Mouse (Mus musculus) hindbrain, embryonic 14.5 days (tissue): ENCODE data around the gene Rspry1. TPM values are rescaled to one million over a fixed set of nuclear protein-coding genes. Genes with fewer than 3 reads are reported as not detected.

Experiments used
- ATAC-seq: fragments of 200-750 bp; cut with Nextera tagmentation; 2 replicates; pipeline ENCODE4 v1.8.0; 2017; ENCODE audit warnings: moderate number of reproducible peaks, mild to moderate bottlenecking, moderate TSS enrichment, moderate library complexity; ENCODE audit not compliant: low FRiP score
- DNase-seq: peaks from one replicate; pipeline ENCODE4 v3.0.0-alpha.2; 2015; ENCODE audit warnings: low spot score
- H3K27ac ChIP-seq: fragments of 300-500 bp; sonication (generic); 2 replicates; pipeline ENCODE4 v1.5.1; 2014; ENCODE audit warnings: mild to moderate bottlenecking, moderate library complexity
- H3K27me3 ChIP-seq: fragments of 300-500 bp; sonication (generic); 2 replicates; pipeline ENCODE4 v1.6.1; 2014; ENCODE audit warnings: mild to moderate bottlenecking, low read length, mixed read lengths; ENCODE audit not compliant: control insufficient read depth, insufficient read depth
- H3K36me3 ChIP-seq: fragments of 300-500 bp; sonication (generic); replicated peaks from 2 replicates; pipeline ENCODE4 v1.6.1; 2014; ENCODE audit not compliant: control insufficient read depth, insufficient read depth
- H3K4me1 ChIP-seq: fragments of 300-500 bp; sonication (generic); replicated peaks from 2 replicates; pipeline ENCODE4 v1.6.1; 2014; ENCODE audit warnings: antibody characterized with exemption, low read length, mixed read lengths; ENCODE audit not compliant: control insufficient read depth, insufficient read depth
- H3K4me2 ChIP-seq: fragments of 300-500 bp; sonication (generic); replicated peaks from 2 replicates; pipeline ENCODE4 v1.6.1; 2014; ENCODE audit warnings: mild to moderate bottlenecking, moderate library complexity
- H3K4me3 ChIP-seq: fragments of 300-500 bp; sonication (generic); replicated peaks from 2 replicates; pipeline ENCODE4 v1.5.1; 2014; ENCODE audit warnings: mild to moderate bottlenecking, low read length
- H3K9ac ChIP-seq: fragments of 300-500 bp; sonication (generic); 2 replicates; pipeline ENCODE4 v1.6.1; 2014
- H3K9me3 ChIP-seq: fragments of 300-500 bp; sonication (generic); 2 replicates; pipeline ENCODE4 v1.6.1; 2016; ENCODE audit warnings: low read length; ENCODE audit not compliant: control insufficient read depth
- WGBS: fragments of 180-500 bp; shearing (Covaris S2); extraction: QIAGEN DNeasy Blood & Tissue Kit; methylation state at CpG from one replicate; pipeline ENCODE4 v1.1.7; 2014; 5-methylcytosine and 5-hydroxymethylcytosine counted together
- polyA plus RNA-seq: library from polyadenylated mRNA; unstranded; fragments of >200 nt; fragmentation: Nextera tagmentation; extraction: Ambion mirVana; gene quantifications from 2 replicates; pipeline ENCODE4 v1.2.1, GENCODE M21; 2014

Rspry1 gene
- polyA plus RNA-seq, 1 experiment from 2014 or later = 44.8 TPM

DNA sequence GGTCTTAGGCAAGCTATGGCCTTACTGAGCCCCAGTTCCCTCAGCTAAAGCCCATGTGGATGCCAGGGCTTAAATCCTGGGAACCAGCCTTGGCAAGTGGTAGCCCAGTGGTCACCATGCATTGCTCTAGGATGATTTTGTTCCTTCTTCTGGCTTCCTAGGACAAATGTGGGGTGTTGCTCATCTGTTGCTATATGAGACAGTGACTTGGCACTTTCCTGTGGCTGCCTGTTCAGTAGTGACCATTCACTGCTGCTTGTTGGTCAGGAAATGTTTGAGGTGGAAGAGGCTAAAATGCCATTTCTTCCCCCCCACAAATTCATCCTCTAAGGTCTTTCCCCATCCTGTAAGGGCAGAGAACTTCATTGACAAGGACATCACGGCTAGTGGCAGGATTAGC is 32.3 kb upstream of the Rspry1 start:
- H3K4me2 ChIP-seq = no peak overlapping the region
- H3K9me3 ChIP-seq = no peaks in the 10 kb centered on the region
- H3K27me3 ChIP-seq = no peaks in the 10 kb centered on the region
- H3K4me3 ChIP-seq = no peak overlapping the region
- ATAC-seq = no peak
- H3K9ac ChIP-seq = no peak overlapping the region
- H3K4me1 ChIP-seq = peaks cover 23% of the 10 kb centered on the region
- no peak for DNase-seq
- H3K36me3 ChIP-seq = peaks cover 24% of the 10 kb centered on the region
- 52% methylated on average over 1 of the region's 1 CpGs for WGBS
- no peak overlapping the region for H3K27ac ChIP-seq

DNA sequence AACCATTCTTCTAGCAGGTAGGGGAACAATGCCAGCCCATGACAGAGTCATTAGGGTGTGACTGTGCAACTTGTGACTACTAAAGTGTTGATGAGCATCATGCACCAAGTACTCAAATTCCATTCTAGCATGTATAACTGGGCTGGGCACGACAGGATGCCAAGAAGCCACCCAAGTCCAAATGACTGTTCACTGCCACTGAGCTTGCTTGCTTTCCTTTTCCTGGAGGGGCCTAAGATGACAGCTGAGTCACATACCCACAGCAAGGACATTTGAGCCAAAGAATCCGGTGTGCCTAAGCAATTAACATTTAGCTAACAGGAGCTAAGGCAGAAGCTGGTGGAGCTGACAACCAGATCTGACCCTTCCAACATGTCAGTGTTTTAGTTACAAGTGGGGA is 29.8 kb upstream of the Rspry1 start:
- no peak for ATAC-seq
- DNase-seq = no peak

DNA sequence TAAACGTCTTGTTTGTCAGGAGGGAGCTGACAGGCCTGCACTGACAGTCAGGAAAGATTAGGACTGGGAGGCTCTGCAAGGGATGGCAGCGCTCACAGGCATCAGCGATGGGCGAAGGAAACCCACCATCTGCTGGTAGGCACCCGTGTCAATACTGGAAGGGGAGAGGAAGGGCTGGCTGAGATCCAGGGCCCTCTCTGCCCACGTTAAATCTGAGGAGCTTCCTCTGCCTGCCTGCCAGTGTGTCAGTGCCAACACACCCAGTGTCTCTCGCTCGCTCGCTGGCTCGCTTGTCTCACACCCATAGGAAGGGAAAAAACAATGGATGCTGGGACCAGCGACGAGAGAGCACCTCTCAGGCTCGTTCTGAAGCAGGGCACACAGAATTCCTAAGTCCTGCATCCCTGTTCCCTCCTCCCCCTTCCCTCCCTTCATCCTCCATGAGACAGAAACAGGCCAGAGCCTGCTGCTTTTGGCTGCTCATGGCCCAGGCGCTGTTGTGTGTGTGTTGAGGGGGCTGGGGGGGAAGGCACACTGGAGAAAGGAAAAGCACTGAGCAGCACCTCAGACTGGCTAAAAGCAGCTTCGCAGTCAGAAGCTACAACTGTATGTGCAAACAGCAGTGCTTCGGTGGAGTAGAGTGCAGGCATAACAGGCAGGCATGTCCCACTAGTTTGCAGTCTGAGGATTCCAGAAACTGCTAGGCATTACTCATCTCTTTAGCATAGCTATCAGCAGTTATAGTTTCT is 27.4 kb upstream of the Rspry1 start:
- DNase-seq = peak; percentile 60
- peak; percentile 76 for ATAC-seq

More for the DNA sequence above, 29.8 kb upstream of the Rspry1 start:
- Histone ChIP-seq H3K9me3 (no peaks in the 10 kb centered on the region), H3K27me3 (no peaks in the 10 kb centered on the region), H3K4me2 (no peak overlapping the region), H3K4me1 (peaks cover 9% of the 10 kb centered on the region), H3K9ac (no peak overlapping the region), H3K4me3 (no peak overlapping the region), H3K27ac (no peak overlapping the region), H3K36me3 (peaks cover 49% of the 10 kb centered on the region)
- 75% methylated on average over 2 of the region's 2 CpGs for WGBS

DNA sequence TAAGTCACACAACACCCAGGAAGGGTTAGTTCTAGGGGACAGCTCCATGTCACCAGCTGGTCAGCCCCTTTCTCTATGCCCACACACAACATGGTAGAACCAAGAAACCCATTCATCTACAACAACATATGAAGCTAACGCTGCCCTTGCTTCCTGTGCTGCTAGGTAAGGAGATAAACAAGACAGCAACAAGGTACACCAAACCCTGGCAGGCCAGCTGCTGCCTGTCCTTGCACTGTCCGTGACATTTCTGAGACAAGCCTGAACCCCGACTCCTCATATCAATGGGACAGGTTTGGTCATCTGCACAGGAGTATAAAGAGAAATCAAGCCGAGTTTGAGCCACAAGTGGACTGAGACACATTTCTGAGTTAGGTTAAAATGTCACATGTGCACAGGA is 26.6 kb upstream of the Rspry1 start:
- ATAC-seq (no peak), DNase-seq (no peak)
- no peak overlapping the region for H3K9ac ChIP-seq
- no peak overlapping the region for H3K4me3 ChIP-seq
- H3K4me1 ChIP-seq = no peaks in the 10 kb centered on the region
- WGBS = 94% methylated on average over 4 of the region's 4 CpGs
- H3K36me3 ChIP-seq = peaks cover 80% of the 10 kb centered on the region
- H3K27ac ChIP-seq = 0 out of 2 replicates have a peak overlapping the region, but pooled peaks have one; percentile 77
- no peaks in the 10 kb centered on the region for H3K9me3 ChIP-seq
- H3K27me3 ChIP-seq = no peaks in the 10 kb centered on the region
- H3K4me2 ChIP-seq = no peak overlapping the region

More for the DNA sequence above, 27.4 kb upstream of the Rspry1 start:
- WGBS = 81% methylated on average over 16 of the region's 16 CpGs
- H3K4me3 ChIP-seq = no peak overlapping the region
- H3K27me3 ChIP-seq = no peaks in the 10 kb centered on the region
- H3K36me3 ChIP-seq = peaks cover 73% of the 10 kb centered on the region
- H3K9ac ChIP-seq = no peak overlapping the region
- no peaks in the 10 kb centered on the region for H3K4me1 ChIP-seq
- H3K9me3 ChIP-seq = no peaks in the 10 kb centered on the region
- peak overlapping the region; percentile 77 for H3K27ac ChIP-seq
- H3K4me2 ChIP-seq = no peak overlapping the region

DNA sequence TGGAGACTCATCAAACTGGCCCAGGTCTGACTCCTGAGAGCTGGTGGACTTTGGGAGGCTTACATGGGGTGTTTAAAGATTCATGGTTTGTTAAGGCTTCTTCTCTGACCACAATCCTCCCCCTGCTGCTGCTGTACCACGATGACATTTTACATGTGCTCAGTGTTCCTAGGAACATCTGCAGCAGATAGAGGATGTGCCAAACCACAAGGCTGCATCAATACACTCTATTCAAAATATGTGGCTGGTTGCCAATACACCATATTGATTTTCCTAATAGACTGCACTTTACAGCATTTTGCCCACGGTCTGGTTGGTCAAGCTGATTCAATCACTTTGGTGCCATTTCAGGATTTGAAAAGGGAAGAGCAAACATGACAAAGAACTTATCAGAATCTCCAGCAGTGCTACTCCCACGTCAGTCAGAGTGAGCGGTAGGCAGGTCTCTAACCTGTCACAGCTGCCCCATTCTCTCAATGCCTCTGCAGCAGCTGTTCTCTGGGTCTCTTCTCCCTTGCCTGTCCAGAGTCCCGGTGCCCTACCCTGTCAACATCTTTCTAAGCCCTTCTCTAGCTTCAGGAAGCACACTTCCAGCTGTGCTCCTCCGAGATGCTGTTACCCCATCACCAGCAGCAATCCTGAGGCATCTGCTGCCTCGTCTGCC is 19.8 kb upstream of the Rspry1 start:
- peak overlapping the region; percentile 38; the same call in 1 of the 2 replicates for H3K27ac ChIP-seq
- no peaks in the 10 kb centered on the region for H3K4me1 ChIP-seq
- WGBS = 75% methylated on average over 7 of the region's 7 CpGs
- H3K4me2 ChIP-seq = no peak overlapping the region
- no peak overlapping the region for H3K9ac ChIP-seq
- H3K9me3 ChIP-seq = no peaks in the 10 kb centered on the region
- peaks cover 87% of the 10 kb centered on the region for H3K36me3 ChIP-seq
- ATAC-seq = no peak; the same call in 1 of the 2 replicates
- no peak overlapping the region for H3K4me3 ChIP-seq
- DNase-seq = no peak
- H3K27me3 ChIP-seq = no peaks in the 10 kb centered on the region

DNA sequence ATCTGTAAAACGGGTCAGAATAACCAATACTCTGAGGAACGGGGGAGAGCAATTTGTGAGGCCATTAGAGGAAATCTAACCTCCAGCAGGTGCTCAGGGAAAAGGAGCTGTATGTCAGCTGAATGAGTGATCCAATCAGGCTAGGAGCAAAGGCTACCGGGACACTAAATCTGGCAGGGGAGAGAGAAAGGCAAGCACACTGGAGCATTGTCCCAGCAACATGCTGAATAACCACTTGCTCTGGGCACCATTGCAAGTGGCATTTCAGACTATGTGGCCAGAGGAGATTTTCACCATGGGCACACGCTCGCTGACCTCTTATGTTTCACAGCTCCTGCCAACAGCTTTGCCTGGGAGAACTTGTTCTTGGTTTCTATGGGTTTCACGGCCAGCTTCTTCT is 19.2 kb upstream of the Rspry1 start:
- no peak overlapping the region for H3K4me2 ChIP-seq
- DNase-seq = no peak
- ATAC-seq = no peak
- H3K27me3 ChIP-seq = no peaks in the 10 kb centered on the region
- 92% methylated on average over 6 of the region's 6 CpGs for WGBS
- no peaks in the 10 kb centered on the region for H3K9me3 ChIP-seq
- no peaks in the 10 kb centered on the region for H3K4me1 ChIP-seq
- no peak overlapping the region for H3K9ac ChIP-seq
- peaks cover 87% of the 10 kb centered on the region for H3K36me3 ChIP-seq
- no peak overlapping the region for H3K4me3 ChIP-seq
- H3K27ac ChIP-seq = peak overlapping the region; percentile 38; the same call in 1 of the 2 replicates

DNA sequence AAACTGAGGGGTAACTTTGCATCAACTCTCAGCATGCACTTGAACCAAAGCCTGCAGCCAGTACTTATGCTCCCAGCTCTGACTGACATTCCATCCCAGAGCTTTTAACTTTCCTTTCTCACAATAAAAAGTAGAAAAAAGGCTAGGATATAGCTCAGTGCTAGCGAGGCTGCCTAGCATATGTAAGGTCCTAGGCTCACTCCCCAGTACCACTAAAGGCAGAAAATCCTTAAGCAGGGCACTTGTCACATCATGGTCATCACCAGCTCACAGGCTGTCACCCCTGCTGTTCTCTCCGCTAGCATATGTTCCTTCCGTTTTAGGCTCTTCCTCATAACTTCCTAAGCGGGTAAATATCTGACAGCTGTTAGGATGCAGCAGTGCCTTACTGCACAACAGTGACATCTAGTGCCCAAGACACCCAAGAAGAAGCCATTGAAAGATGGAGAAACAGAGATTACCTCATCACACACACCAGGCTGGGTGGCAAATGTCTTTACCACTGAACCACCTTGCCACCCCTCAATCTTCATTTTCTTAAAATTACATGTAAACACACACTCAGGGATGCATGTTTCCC is 17.4 kb upstream of the Rspry1 start:
- WGBS = 36% methylated on average over 4 of the region's 4 CpGs

DNA sequence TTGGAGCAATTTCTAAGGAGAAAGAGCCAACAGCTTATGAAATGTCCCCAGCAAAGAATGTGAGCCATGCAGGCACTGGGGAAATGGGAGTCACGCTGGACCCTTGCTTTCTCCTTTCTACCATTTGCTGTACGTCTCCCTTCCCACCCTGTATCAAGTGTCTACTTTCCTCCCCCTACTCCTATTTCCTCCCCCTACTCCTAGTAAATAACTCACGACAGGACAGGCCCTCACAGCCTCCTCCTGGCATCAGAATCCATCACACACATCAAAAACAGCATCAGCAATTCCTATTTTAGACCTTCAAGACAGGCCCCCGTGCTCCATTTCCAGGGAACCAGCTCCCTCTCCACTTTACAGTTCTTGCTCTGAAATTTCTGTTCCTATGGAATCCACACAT is 10.0 kb upstream of the Rspry1 start:
- no peak overlapping the region for H3K4me2 ChIP-seq

More for the DNA sequence above, 17.4 kb upstream of the Rspry1 start:
- H3K9ac ChIP-seq = no peak overlapping the region
- peaks cover 84% of the 10 kb centered on the region for H3K36me3 ChIP-seq
- DNase-seq = peak; percentile 82
- H3K27ac ChIP-seq = no peak overlapping the region
- H3K27me3 ChIP-seq = no peaks in the 10 kb centered on the region
- H3K4me1 ChIP-seq = no peaks in the 10 kb centered on the region
- ATAC-seq = peak; percentile 66; the same call in 1 of the 2 replicates
- no peaks in the 10 kb centered on the region for H3K9me3 ChIP-seq
- no peak overlapping the region for H3K4me2 ChIP-seq
- no peak overlapping the region for H3K4me3 ChIP-seq

DNA sequence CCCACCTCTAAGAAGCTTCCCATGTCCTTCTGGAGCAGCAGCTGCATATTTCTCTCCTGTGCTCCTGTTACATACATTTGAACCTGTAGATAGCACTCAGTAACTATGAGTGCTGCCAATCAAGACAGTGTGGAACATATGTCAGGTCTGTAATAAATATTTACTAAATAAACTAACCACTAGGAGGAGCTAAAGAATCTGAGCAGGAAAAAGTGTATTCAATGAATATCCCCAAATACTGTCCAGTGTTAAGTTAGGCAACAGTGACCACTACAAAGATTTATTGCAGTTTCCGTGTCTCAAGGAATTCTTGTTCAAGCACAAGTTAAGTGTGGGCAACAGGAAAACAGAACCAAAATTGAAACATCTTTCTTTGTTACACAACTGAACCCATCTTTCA is 7.5 kb upstream of the Rspry1 start:
- 70% methylated on average over 1 of the region's 1 CpGs for WGBS
- peak; percentile 48 for DNase-seq
- no peak for ATAC-seq
- Histone ChIP-seq H3K4me2 (no peak overlapping the region), H3K36me3 (peaks cover 2% of the 10 kb centered on the region; the same call in 1 of the 2 replicates), H3K4me3 (no peak overlapping the region), H3K27me3 (no peaks in the 10 kb centered on the region), H3K9me3 (no peaks in the 10 kb centered on the region), H3K9ac (no peak overlapping the region), H3K4me1 (0 out of 2 replicates have a peak, but pooled peaks cover under 1% of the 10 kb centered on the region), H3K27ac (no peak overlapping the region)

More for the DNA sequence above, 10.0 kb upstream of the Rspry1 start:
- Histone ChIP-seq H3K4me1 (no peaks in the 10 kb centered on the region), H3K4me3 (no peak overlapping the region), H3K27ac (no peak overlapping the region), H3K27me3 (no peaks in the 10 kb centered on the region), H3K9me3 (no peaks in the 10 kb centered on the region), H3K36me3 (peaks cover 24% of the 10 kb centered on the region), H3K9ac (no peak overlapping the region)
- ATAC-seq = no peak
- no peak for DNase-seq
- 87% methylated on average over 4 of the region's 4 CpGs for WGBS
